Mouse (Mus musculus) hematopoietic stem cell, adult 5-6 weeks (primary cell): ENCODE measurements at regions not wholly inside any gene's neighbourhood (a gene's known extent, or its start where the extent isn't known, plus 50 kb on each side); places are given as distances from the start of the nearest gene placed in this dataset.
"Not testable (repeated sequence)": the region's sequence is repeated elsewhere in the genome, so short reads cannot be mapped to it uniquely, and the experiment has no call there.

ENCODE experiments used
- ATAC-seq, 2 experiments: fragments of 125-278 bp in 1 of 2; replicated peaks in 1 of 2; 2 replicates each; pipeline ENCODE4 v1.8.0; 2016 to 2017; ENCODE audit warnings: inconsistent platforms in 2 of 2, mild to moderate bottlenecking in 2 of 2, moderate number of reproducible peaks in 2 of 2, low read depth in 1 of 2, moderate TSS enrichment in 1 of 2; ENCODE audit not compliant: low FRiP score in 2 of 2, poor library complexity in 2 of 2, severe bottlenecking in 2 of 2, insufficient read depth in 1 of 2, low TSS enrichment in 1 of 2

GRCm38 (mm10) chr5:151733991-151734390 is 82.9 kb upstream of the Rfc3 start:
- ATAC-seq = no peak; a peak in 1 of 4 replicates

DNA sequence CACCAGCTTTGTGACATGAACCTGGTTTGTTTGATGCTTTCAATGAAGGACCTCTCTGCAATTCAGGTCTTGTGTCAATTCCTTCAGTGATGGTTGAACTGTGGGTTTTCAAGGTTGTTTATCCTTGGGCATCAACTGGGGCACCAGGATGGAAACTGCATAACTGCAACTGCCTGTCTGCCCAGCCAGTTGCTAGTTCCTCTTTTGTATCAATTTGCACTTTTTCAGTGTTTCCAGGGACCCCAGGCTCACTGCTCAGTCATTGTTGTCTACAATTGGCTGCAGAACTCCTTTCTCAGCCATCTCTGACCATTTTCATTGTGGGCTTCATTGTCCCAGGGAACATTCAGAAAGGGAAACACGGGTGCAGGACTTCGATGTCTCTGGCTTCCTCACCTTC is 74.6 kb upstream of the Rfc3 start:
- peak; percentile 84 to 89 for ATAC-seq

- ATAC-seq = not testable (repeated sequence)
Observed at GRCm38 (mm10) chr5:151724403-151724802, 73.4 kb upstream of the Rfc3 start.

DNA sequence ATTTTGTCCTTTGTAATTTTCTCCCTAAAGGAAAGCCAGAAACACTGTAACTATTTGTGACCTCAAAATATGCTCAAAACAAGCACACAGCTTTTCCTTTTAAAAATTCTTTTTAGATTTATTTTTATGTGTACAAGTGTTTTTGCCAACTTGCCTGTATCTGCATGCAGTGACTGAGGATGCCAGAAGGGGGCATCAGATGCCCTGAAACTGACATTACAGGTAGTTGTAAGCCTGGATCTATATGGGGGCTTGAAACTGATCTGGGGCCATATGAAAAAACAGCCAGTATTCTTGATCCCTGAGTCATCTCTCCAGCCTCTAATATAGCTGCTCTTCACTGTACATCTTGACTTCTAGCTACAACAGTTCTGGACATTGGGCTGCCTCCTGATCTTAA is 71.4 kb upstream of the Rfc3 start:
- no peak for ATAC-seq

DNA sequence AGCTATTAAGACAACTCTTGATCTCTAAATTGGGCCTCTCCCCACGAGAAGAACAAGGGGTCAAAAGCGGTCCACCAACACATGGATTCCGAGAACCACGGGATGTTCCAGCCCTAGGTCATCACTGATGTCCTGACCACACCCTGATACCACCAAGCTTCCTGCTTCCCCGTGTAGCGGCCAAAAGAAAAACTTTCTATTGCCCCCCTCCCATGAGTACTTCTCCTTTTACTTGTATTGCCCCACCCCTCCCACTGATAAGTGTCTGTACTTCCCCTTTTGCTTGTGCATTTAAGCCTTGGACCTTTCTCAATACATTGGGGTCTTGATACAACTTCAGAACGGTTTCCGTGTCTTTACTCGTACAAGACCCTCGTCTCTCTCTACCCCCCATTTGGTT is 68.7 kb upstream of the Rfc3 start:
- ATAC-seq = not testable (repeated sequence)

- ATAC-seq = peak; percentile 67 to 71; a peak in 3 of 4 replicates
Observed at GRCm38 (mm10) chr5:151717923-151718322, 66.9 kb upstream of the Rfc3 start.

- no peak for ATAC-seq
Observed at GRCm38 (mm10) chr5:151705226-151705625, 54.2 kb upstream of the Rfc3 start.

DNA sequence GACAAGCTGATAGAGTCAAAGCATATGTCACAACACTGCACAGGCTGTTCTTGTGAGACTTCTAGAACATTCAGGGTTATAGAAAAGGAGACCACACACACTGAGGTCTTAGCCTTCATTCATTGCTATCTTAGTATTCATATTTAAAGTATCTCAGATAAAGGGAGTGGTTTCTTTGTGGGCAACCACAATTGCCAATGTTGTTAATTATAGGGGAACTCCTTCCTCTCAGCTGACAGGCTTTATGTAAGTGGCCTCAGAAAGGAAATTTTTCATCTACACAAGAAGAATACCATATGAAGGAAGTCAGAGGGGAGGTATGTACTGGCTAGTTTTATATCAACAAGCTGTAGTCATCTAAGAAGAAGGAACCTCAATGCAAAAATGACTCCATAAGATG is 53.0 kb upstream of the Rfc3 start:
- peak; percentile 37 to 45; a peak in 1 of 4 replicates for ATAC-seq
